ENCODE assay signal across 13 mouse cellular contexts in the genomic region with DNA sequence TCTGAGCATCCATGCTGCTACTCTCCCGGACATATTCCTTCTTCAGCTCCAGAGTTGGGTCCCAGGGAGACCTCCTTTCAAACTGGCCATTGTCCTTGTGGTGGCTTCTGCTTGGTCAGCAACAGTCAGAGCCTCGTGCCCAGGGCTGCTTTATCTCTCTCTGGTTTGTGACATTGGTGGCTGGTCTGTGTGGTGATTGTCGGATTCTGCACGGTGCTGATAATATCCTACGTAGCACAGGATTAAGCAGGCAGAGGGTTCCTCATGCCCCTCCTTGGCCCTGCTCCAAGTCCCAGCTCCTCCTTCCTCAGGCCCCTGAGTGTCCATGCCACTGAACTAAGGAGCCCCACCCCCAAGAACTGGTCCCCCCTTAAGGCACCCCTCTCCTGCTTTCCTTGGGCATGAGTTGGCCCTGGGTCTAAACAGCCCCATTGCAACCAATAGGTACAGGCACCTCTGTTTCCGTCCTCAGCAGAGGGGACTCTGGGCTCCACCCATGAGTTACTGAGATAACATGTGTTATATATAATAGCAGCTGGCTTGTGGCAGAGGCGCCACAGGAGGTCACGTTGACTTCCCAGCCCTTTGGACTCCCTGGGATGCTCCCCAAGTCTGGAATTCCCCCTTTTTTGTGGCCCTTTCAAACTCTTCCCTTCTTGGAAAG. TPM values are rescaled to one million over a fixed set of nuclear protein-coding genes. Genes with fewer than 3 reads are reported as not detected.
DNase-seq lines count a peak whose midpoint lies in the region; ATAC-seq and TF ChIP-seq lines count a peak whose summit lies in the region.
"Had no signal": no experiment of that assay in that cellular context is flagged by ENCODE, and none has a peak within 500 bp of the region (broad histone marks: within the 10 kb centered on the region; RNA-seq: fewer than 3 reads in every experiment).

No protein-coding gene starts in this region.

- H3K9me3 ChIP-seq in heart, embryonic 15.5 days (replicated peaks) = no peaks in the 10 kb centered on the region
- H3K9me3 ChIP-seq in lung, postnatal 0 days (ENCODE audit: low read length) = no peaks in the 10 kb centered on the region
- no peaks in the 10 kb centered on the region for H3K9me3 ChIP-seq in intestine, embryonic 15.5 days
- no peaks in the 10 kb centered on the region for H3K9me3 ChIP-seq in liver, postnatal 0 days (ENCODE audit: low read length)
- H3K9me3 ChIP-seq in forebrain, embryonic 12.5 days = no peaks in the 10 kb centered on the region
- H3K9me3 ChIP-seq: hindbrain, embryonic 13.5 days; limb, embryonic 15.5 days had no signal

- peak overlapping the region; percentile 58 for H3K27ac ChIP-seq in heart, embryonic 15.5 days
- H3K27ac ChIP-seq in lung, postnatal 0 days (ENCODE audit: low read length) = no peak overlapping the region
- H3K27ac ChIP-seq in intestine, embryonic 15.5 days = no peak overlapping the region
- H3K27ac ChIP-seq in liver, postnatal 0 days (ENCODE audit: low read depth) = no peak overlapping the region
- H3K27ac ChIP-seq in forebrain, embryonic 12.5 days = no peak overlapping the region
- H3K27ac ChIP-seq: hindbrain, embryonic 13.5 days; limb, embryonic 15.5 days had no signal

- peaks cover 60% of the 10 kb centered on the region for H3K4me1 ChIP-seq in heart, embryonic 15.5 days (replicated peaks)
- H3K4me1 ChIP-seq in lung, postnatal 0 days (ENCODE audit: insufficient read depth, low read depth, low read length) = no peaks in the 10 kb centered on the region
- H3K4me1 ChIP-seq in lung, adult 2 months (ENCODE audit: control insufficient read depth, insufficient read depth, low read length) = no peaks in the 10 kb centered on the region
- H3K4me1 ChIP-seq in intestine, embryonic 15.5 days (replicated peaks) = peaks cover 3% of the 10 kb centered on the region; the same call in 1 of the 2 replicates
- peaks cover 21% of the 10 kb centered on the region for H3K4me1 ChIP-seq in liver, postnatal 0 days (ENCODE audit: insufficient read depth)
- 0 out of 2 replicates have a peak, but pooled peaks cover 5% of the 10 kb centered on the region for H3K4me1 ChIP-seq in forebrain, embryonic 12.5 days

- H3K4me3 ChIP-seq in heart, embryonic 15.5 days = no peak overlapping the region
- no peak overlapping the region for H3K4me3 ChIP-seq in lung, postnatal 0 days (ENCODE audit: low read depth, low read length)
- H3K4me3 ChIP-seq in lung, adult 2 months (replicated peaks; ENCODE audit: extremely low read depth, low read depth, low read length) = no peak overlapping the region
- H3K4me3 ChIP-seq in intestine, embryonic 15.5 days (replicated peaks) = no peak overlapping the region
- no peak overlapping the region for H3K4me3 ChIP-seq in liver, postnatal 0 days (ENCODE audit: low read depth, low read length)
- no peak overlapping the region for H3K4me3 ChIP-seq in forebrain, embryonic 12.5 days (replicated peaks)
- H3K4me3 ChIP-seq: hindbrain, embryonic 13.5 days; limb, embryonic 15.5 days had no signal

- TF ChIP-seq EP300 in lung, postnatal 0 days (IDR thresholded peaks at IDR 0.05) = no peak
- peak; percentile 65 for TF ChIP-seq EP300 in liver, postnatal 0 days (IDR thresholded peaks at IDR 0.05; ENCODE audit: low read depth)

- TF ChIP-seq CTCF in lung, postnatal 0 days (IDR thresholded peaks at IDR 0.05) = no peak
- TF ChIP-seq CTCF in lung, adult 2 months (IDR thresholded peaks at IDR 0.05; ENCODE audit: insufficient read depth, low read length) = no peak
- TF ChIP-seq CTCF in liver, postnatal 0 days (IDR thresholded peaks at IDR 0.05; ENCODE audit: low read depth) = no peak

- H3K4me2 ChIP-seq in heart, embryonic 15.5 days = no peak overlapping the region
- no peak overlapping the region for H3K4me2 ChIP-seq in lung, postnatal 0 days (replicated peaks; ENCODE audit: low read depth, low read length)
- no peak overlapping the region for H3K4me2 ChIP-seq in intestine, embryonic 15.5 days (replicated peaks)
- peak overlapping the region; percentile 42 for H3K4me2 ChIP-seq in liver, postnatal 0 days (ENCODE audit: low read depth, low read length)
- no peak overlapping the region for H3K4me2 ChIP-seq in forebrain, embryonic 12.5 days
- H3K4me2 ChIP-seq: hindbrain, embryonic 13.5 days; limb, embryonic 15.5 days; midbrain, embryonic 11.5 days had no signal

- TF ChIP-seq POLR2A in lung, adult 2 months (IDR thresholded peaks at IDR 0.05; ENCODE audit: borderline replicate concordance, extremely low read depth, low read depth, low read length) = no peak

- DNase-seq in heart, adult 8-10 months (ENCODE audit: low spot score) = no peak
- no peak for DNase-seq in lung, postnatal 0 days (ENCODE audit: low spot score)
- DNase-seq in lung, adult 2 months = no peak
- no peak for DNase-seq in liver, postnatal 0 days
- DNase-seq in right cerebral cortex, postnatal 36 days (ENCODE audit: low spot score in 2 of 2) = no peak
- DNase-seq: thymus, adult 18-20 months had no signal

- WGBS in heart, embryonic 15.5 days = 38% methylated on average over 8 of the region's 8 CpGs
- WGBS in lung, postnatal 0 days = 62% methylated on average over 8 of the region's 8 CpGs
- WGBS in lung, adult 2 months = 55% methylated on average over 8 of the region's 8 CpGs
- WGBS in intestine, embryonic 15.5 days = 58% methylated on average over 8 of the region's 8 CpGs
- 42% methylated on average over 8 of the region's 8 CpGs for WGBS in liver, postnatal 0 days (ENCODE audit: insufficient replicate concordance)
- WGBS in forebrain, embryonic 12.5 days = 74% methylated on average over 8 of the region's 8 CpGs

- no peak for ATAC-seq in heart, embryonic 15.5 days (replicated peaks; ENCODE audit: insufficient number of reproducible peaks, insufficient read depth, low FRiP score, low read depth)
- ATAC-seq in lung, postnatal 0 days = peak; percentile 10; the same call in 1 of the 2 replicates
- ATAC-seq in intestine, embryonic 15.5 days = peak; percentile 55; the same call in 1 of the 2 replicates
- peak; percentile 68 for ATAC-seq in liver, postnatal 0 days
- ATAC-seq in forebrain, embryonic 12.5 days (ENCODE audit: low FRiP score) = no peak

- no peak overlapping the region for H3K9ac ChIP-seq in heart, embryonic 15.5 days
- H3K9ac ChIP-seq in lung, postnatal 0 days (replicated peaks; ENCODE audit: low read depth) = no peak overlapping the region
- H3K9ac ChIP-seq in intestine, embryonic 15.5 days = no peak overlapping the region
- H3K9ac ChIP-seq in liver, postnatal 0 days (replicated peaks) = no peak overlapping the region
- no peak overlapping the region for H3K9ac ChIP-seq in forebrain, embryonic 12.5 days
- H3K9ac ChIP-seq: hindbrain, embryonic 13.5 days; limb, embryonic 15.5 days had no signal

- H3K27me3 ChIP-seq in heart, embryonic 15.5 days = no peaks in the 10 kb centered on the region
- H3K27me3 ChIP-seq in lung, postnatal 0 days (replicated peaks; ENCODE audit: insufficient read depth, low read length) = no peaks in the 10 kb centered on the region
- H3K27me3 ChIP-seq in intestine, embryonic 15.5 days (replicated peaks) = no peaks in the 10 kb centered on the region; the same call in 1 of the 2 replicates
- H3K27me3 ChIP-seq in liver, postnatal 0 days (ENCODE audit: insufficient read depth, low read length) = 0 out of 2 replicates have a peak, but pooled peaks cover 8% of the 10 kb centered on the region
- 0 out of 2 replicates have a peak, but pooled peaks cover 6% of the 10 kb centered on the region for H3K27me3 ChIP-seq in forebrain, embryonic 12.5 days
- H3K27me3 ChIP-seq: hindbrain, embryonic 13.5 days had no signal

- no peaks in the 10 kb centered on the region for H3K36me3 ChIP-seq in heart, embryonic 15.5 days
- no peaks in the 10 kb centered on the region for H3K36me3 ChIP-seq in lung, postnatal 0 days (ENCODE audit: insufficient read depth, low read length)
- no peaks in the 10 kb centered on the region for H3K36me3 ChIP-seq in intestine, embryonic 15.5 days
- H3K36me3 ChIP-seq in liver, postnatal 0 days (replicated peaks; ENCODE audit: insufficient read depth, low read length) = no peaks in the 10 kb centered on the region
- H3K36me3 ChIP-seq in forebrain, embryonic 12.5 days (replicated peaks) = no peaks in the 10 kb centered on the region
- H3K36me3 ChIP-seq: hindbrain, embryonic 13.5 days; limb, embryonic 15.5 days had no signal

RNA-seq across cellular contexts. Expression of a gene that starts 35.0 kb away (rescaled TPM):
- polyA plus RNA-seq in heart, embryonic 15.5 days (2015; fragmentation: Nextera tagmentation; extraction: Ambion mirVana) = 0.23 and 0.55 TPM in 2 replicates
- 1 to 10 TPM in 1 of 4 experiments, under 1 TPM in 3; 0.19 to 1.3 (median 0.38) TPM for total RNA-seq in heart, adult 8-10 months (2022)
- polyA plus RNA-seq in lung, postnatal 0 days (2015; fragmentation: Nextera tagmentation; extraction: Ambion mirVana) = 0.57 and 0.94 TPM in 2 replicates
- polyA plus RNA-seq in lung, adult 2 months (2012; rRNA removed) = 3.5 and 4.9 TPM in 2 replicates
- 0.62 and 0.92 TPM in 2 replicates for polyA plus RNA-seq in intestine, embryonic 15.5 days (2015; fragmentation: Nextera tagmentation; extraction: Ambion mirVana)
- not detected in 2 replicates for polyA plus RNA-seq in liver, postnatal 0 days (2015; fragmentation: Nextera tagmentation; extraction: Ambion mirVana)
- polyA plus RNA-seq in forebrain, embryonic 12.5 days (2016; fragmentation: Nextera tagmentation; extraction: Ambion mirVana) = 0.06 TPM in 1 of 2 replicates, not detected in the other
- polyA plus RNA-seq: midbrain, embryonic 11.5 days; neural tube, embryonic 11.5 days had no signal

RNA-seq across cellular contexts. Expression of a gene that starts 56.1 kb away (rescaled TPM):
- polyA plus RNA-seq in heart, embryonic 15.5 days (2015; fragmentation: Nextera tagmentation; extraction: Ambion mirVana) = 0.09 and 0.33 TPM in 2 replicates
- total RNA-seq in heart, adult 8-10 months (2022) = 1 to 10 TPM in 1 of 4 experiments, not detected in 3; 1.6 TPM
- 0.69 and 1.3 TPM in 2 replicates for polyA plus RNA-seq in lung, postnatal 0 days (2015; fragmentation: Nextera tagmentation; extraction: Ambion mirVana)
- polyA plus RNA-seq in lung, adult 2 months (2012; rRNA removed) = 1.0 and 1.3 TPM in 2 replicates
- 0.20 and 0.26 TPM in 2 replicates for polyA plus RNA-seq in intestine, embryonic 15.5 days (2015; fragmentation: Nextera tagmentation; extraction: Ambion mirVana)
- 0.58 and 1.3 TPM in 2 replicates for polyA plus RNA-seq in liver, postnatal 0 days (2015; fragmentation: Nextera tagmentation; extraction: Ambion mirVana)
- polyA plus RNA-seq in forebrain, embryonic 12.5 days (2016; fragmentation: Nextera tagmentation; extraction: Ambion mirVana) = not detected in 2 replicates
- polyA plus RNA-seq: midbrain, embryonic 11.5 days; neural tube, embryonic 11.5 days had no signal

Comparison
In these comparisons a context has a peak if more than half of its experiments do, and no peak if none do; other contexts are left out.
1. ATAC-seq: peak in lung, postnatal 0 days (single experiment), intestine, embryonic 15.5 days (single experiment) and liver, postnatal 0 days (single experiment); none in heart, embryonic 15.5 days (single experiment) and forebrain, embryonic 12.5 days (single experiment).